Mouse (Mus musculus) kidney, embryonic 16.5 days (tissue): ENCODE results near the gene Ttc37. TPM values are rescaled to one million over a fixed set of nuclear protein-coding genes. Genes with fewer than 3 reads are reported as not detected.
A peak's percentile ranks its signal among the peaks of the same experiment; 100 is the strongest.

Source experiments
- ATAC-seq: fragments of 200-750 bp; cut with Nextera tagmentation; 2 replicates; pipeline ENCODE4 v1.8.0; 2017; ENCODE audit warnings: moderate TSS enrichment; ENCODE audit not compliant: low FRiP score, low TSS enrichment
- H3K27ac ChIP-seq: fragments of 300-500 bp; sonication (generic); 2 replicates; pipeline ENCODE4 v1.5.1; 2014; ENCODE audit warnings: low read length
- H3K27me3 ChIP-seq: fragments of 300-500 bp; sonication (generic); 2 replicates; pipeline ENCODE4 v1.6.1; 2014; ENCODE audit warnings: low read length, control low read depth, mixed read lengths; ENCODE audit not compliant: insufficient read depth
- H3K36me3 ChIP-seq: fragments of 300-500 bp; sonication (generic); 2 replicates; pipeline ENCODE4 v1.6.1; 2014; ENCODE audit warnings: low read length, control low read depth, mixed read lengths; ENCODE audit not compliant: insufficient read depth
- H3K4me1 ChIP-seq: fragments of 300-500 bp; sonication (generic); 2 replicates; pipeline ENCODE4 v1.6.1; 2014; ENCODE audit warnings: low read length, control low read depth, mixed read lengths; ENCODE audit not compliant: insufficient read depth
- H3K4me2 ChIP-seq: fragments of 300-500 bp; sonication (generic); replicated peaks from 2 replicates; pipeline ENCODE4 v1.6.1; 2014; ENCODE audit warnings: low read depth, low read length
- H3K4me3 ChIP-seq: fragments of 300-500 bp; sonication (generic); 2 replicates; pipeline ENCODE4 v1.5.1; 2014; ENCODE audit warnings: mild to moderate bottlenecking, low read length
- H3K9ac ChIP-seq: fragments of 300-500 bp; sonication (generic); replicated peaks from 2 replicates; pipeline ENCODE4 v1.6.1; 2014; ENCODE audit warnings: low read length
- H3K9me3 ChIP-seq: fragments of 300-500 bp; sonication (generic); 2 replicates; pipeline ENCODE4 v1.6.1; 2016; ENCODE audit warnings: low read length, control low read depth
- WGBS: fragments of 180-500 bp; shearing (Covaris S2); extraction: QIAGEN DNeasy Blood & Tissue Kit; methylation state at CpG from one replicate; pipeline ENCODE4 v1.1.7; 2014; 5-methylcytosine and 5-hydroxymethylcytosine counted together
- polyA plus RNA-seq: library from polyadenylated mRNA; unstranded; fragments of >200 nt; fragmentation: Nextera tagmentation; extraction: Ambion mirVana; gene quantifications from 2 replicates; pipeline ENCODE4 v1.2.1, GENCODE M21; 2015

The Ttc37 gene
- polyA plus RNA-seq, 1 experiment from 2014 or later: 13.9 TPM

DNA sequence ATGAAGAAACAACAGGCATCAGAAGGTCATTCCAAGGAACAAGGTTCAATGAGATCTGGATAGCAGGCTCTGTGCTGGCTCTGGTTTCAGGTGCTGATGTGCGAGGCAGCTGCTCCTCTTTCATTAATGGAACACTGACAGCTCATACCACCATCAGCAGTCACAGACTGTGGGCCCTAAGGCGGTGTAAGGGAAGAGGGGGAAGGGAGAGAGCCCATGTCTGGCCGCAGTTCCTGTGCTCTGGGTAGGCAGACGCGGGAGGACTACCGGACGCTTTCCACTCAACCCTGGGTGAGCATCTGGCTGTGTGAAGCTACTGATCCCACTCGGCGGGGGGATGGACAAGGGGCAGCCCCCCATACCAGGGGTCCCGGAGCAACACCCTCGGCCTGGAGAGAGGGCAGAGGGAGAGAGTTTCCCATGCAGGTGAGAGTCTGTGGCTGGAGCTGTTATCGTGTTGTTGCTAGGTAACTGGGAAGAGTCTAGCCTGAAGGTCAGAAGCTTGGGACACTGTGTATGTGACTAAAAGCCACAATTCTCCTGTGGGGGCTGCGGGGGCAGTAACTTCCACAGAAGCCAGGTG lies 34.1 kb upstream of the Ttc37 start:
- Histone ChIP-seq H3K4me1 (no peaks in the 10 kb centered on the region), H3K9ac (no peak overlapping the region), H3K36me3 (peaks cover 4% of the 10 kb centered on the region; the same call in 1 of the 2 replicates), H3K9me3 (no peaks in the 10 kb centered on the region), H3K27me3 (no peaks in the 10 kb centered on the region), H3K4me2 (no peak overlapping the region), H3K4me3 (no peak overlapping the region), H3K27ac (no peak overlapping the region)
- WGBS: 75% methylated on average over 13 of the region's 13 CpGs
- ATAC-seq: peak; percentile 76

GRCm38 (mm10) chr13:76074323-76074722 lies 24.2 kb upstream of the Ttc37 start:
- H3K27me3 ChIP-seq: no peaks in the 10 kb centered on the region
- no peak overlapping the region for H3K9ac ChIP-seq
- no peak overlapping the region for H3K27ac ChIP-seq
- no peaks in the 10 kb centered on the region for H3K9me3 ChIP-seq
- no peak overlapping the region for H3K4me3 ChIP-seq
- no peak overlapping the region for H3K4me2 ChIP-seq
- 0 out of 2 replicates have a peak, but pooled peaks cover 2% of the 10 kb centered on the region for H3K36me3 ChIP-seq
- ATAC-seq: no peak
- no peaks in the 10 kb centered on the region for H3K4me1 ChIP-seq
- 76% methylated on average over 1 of the region's 1 CpGs for WGBS

DNA sequence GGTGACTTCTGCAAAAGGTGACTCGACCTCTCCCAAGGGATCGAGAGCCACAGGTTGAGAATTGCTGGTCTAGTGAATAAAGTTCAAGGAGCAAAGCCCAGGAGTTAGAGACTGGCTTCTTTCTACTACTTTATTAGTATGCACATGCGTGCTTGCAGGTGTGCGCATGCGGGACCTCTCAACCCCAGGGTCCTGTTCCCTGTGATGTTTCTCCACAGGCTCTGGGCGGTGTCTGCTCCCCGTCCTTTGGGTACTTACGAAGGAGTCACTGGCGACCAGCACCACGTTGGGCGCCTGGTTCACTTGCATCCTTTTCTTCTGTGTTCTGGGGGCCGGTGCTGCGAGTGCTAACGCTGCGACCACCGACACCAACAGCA lies 430 bp upstream of the Ttc37 start:
- H3K4me3 ChIP-seq: peak overlapping the region; percentile 83
- H3K9ac ChIP-seq: peak overlapping the region; percentile 72
- H3K27me3 ChIP-seq: no peaks in the 10 kb centered on the region
- WGBS: 3% methylated on average over 16 of the region's 16 CpGs
- H3K9me3 ChIP-seq: no peaks in the 10 kb centered on the region
- ATAC-seq: peak; percentile 87
- H3K4me2 ChIP-seq: peak overlapping the region; percentile 63
- peaks cover 4% of the 10 kb centered on the region; the same call in 1 of the 2 replicates for H3K4me1 ChIP-seq
- peaks cover 6% of the 10 kb centered on the region; the same call in 1 of the 2 replicates for H3K36me3 ChIP-seq
- H3K27ac ChIP-seq: peak overlapping the region; percentile 89

- H3K27me3 ChIP-seq: no peaks in the 10 kb centered on the region
- no peak for ATAC-seq
- H3K9ac ChIP-seq: no peak overlapping the region
- no peak overlapping the region for H3K4me2 ChIP-seq
- H3K4me3 ChIP-seq: no peak overlapping the region
- H3K9me3 ChIP-seq: no peaks in the 10 kb centered on the region
- peaks cover 8% of the 10 kb centered on the region; the same call in 1 of the 2 replicates for H3K36me3 ChIP-seq
- H3K4me1 ChIP-seq: peaks cover 4% of the 10 kb centered on the region; the same call in 1 of the 2 replicates
- WGBS: 84% methylated on average over 2 of the region's 2 CpGs
- no peak overlapping the region for H3K27ac ChIP-seq
These were observed 3.5 kb downstream of the Ttc37 start for GRCm38 (mm10) chr13:76101989-76102388.

DNA sequence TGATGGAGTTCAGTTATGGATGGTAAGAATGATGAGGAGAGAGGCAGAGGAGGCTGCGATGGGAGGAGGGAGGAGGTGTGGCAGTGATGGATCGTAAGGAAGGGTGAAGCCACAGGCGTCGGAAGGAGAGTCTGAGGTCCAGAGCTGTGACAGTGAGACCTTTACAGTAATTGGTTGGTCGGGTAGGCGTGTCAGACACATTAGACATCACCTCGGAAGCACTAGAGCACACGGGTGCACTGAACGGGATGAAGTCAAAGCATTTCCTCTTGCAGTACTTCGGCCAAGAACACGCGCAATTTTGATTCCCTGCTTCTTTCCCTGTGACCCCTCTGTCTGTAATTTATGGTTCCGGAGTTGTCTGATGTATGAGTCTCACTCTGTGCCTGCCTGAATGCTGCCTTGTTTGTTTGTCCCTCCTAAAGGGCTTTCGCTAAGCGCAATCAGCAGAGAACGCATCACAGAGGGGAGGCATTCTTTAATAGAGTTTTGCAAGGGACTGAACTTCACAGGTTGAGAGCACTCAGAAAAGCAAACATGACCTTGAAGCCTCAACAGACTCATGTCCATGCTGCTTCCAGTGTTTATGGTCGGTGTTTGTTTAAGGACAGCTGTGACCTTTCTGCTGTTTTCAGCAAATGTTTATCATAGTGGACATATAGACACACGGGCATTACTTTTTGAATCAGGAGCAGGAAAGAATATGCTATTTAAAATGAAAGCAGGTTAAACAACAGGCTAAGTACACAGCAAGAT lies 10.7 kb downstream of the Ttc37 start:
- ATAC-seq: no peak
- H3K4me3 ChIP-seq: no peak overlapping the region
- H3K4me1 ChIP-seq: no peaks in the 10 kb centered on the region
- no peak overlapping the region for H3K9ac ChIP-seq
- no peaks in the 10 kb centered on the region for H3K9me3 ChIP-seq
- H3K27ac ChIP-seq: no peak overlapping the region
- H3K27me3 ChIP-seq: no peaks in the 10 kb centered on the region
- H3K4me2 ChIP-seq: no peak overlapping the region
- WGBS: 77% methylated on average over 18 of the region's 18 CpGs
- peaks cover 22% of the 10 kb centered on the region for H3K36me3 ChIP-seq

DNA sequence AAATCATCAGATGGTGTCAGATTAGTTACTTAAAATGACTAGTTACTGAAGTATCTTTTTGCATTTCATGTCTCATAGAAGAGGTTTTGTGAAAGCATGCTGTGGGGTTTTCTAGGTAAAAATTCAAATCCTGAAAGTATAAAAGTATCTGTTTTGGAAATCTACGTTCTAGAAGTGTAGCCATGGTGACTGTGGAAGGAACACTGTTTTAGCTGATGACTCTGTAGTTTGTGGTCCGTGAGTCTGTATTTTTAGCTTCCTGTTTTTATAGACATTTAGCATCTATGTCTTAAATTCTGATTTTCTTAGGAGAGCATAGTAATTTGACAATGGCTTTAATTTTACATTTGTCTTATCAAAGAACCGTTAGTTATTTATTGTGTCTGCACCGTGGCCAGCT lies 30.3 kb downstream of the Ttc37 start:
- Histone ChIP-seq H3K4me2 (no peak overlapping the region), H3K9me3 (no peaks in the 10 kb centered on the region), H3K27ac (no peak overlapping the region), H3K36me3 (peaks cover 24% of the 10 kb centered on the region), H3K27me3 (no peaks in the 10 kb centered on the region), H3K4me3 (no peak overlapping the region), H3K9ac (no peak overlapping the region), H3K4me1 (no peaks in the 10 kb centered on the region)
- WGBS: 91% methylated on average over 4 of the region's 4 CpGs
- no peak for ATAC-seq

DNA sequence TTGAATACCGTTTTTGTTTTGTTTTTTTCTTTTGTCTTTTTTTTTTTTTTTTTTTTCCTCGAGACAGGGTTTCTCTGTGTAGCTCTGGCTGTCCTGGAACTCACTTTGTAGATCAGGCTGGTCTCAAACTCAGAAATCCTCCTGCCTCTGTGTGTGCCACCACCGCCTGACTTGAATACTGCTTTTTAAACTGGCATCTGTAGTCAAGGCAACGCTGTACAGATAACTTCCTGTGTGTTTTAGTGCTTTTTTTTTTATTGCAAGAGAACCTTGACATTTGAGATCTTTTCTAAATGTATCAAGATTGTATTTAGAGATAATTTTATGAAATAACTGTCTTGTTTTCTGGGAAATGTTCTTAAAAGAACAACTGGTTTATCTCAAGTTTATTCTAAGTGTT lies 33.9 kb downstream of the Ttc37 start:
- H3K9me3 ChIP-seq: no peaks in the 10 kb centered on the region
- no peak overlapping the region for H3K4me3 ChIP-seq
- ATAC-seq: no peak
- no peak overlapping the region for H3K9ac ChIP-seq
- H3K4me2 ChIP-seq: no peak overlapping the region
- H3K4me1 ChIP-seq: no peaks in the 10 kb centered on the region
- WGBS: 91% methylated on average over 4 of the region's 4 CpGs
- H3K27ac ChIP-seq: no peak overlapping the region
- H3K36me3 ChIP-seq: peaks cover 35% of the 10 kb centered on the region
- no peaks in the 10 kb centered on the region for H3K27me3 ChIP-seq

- H3K36me3 ChIP-seq: peaks cover 24% of the 10 kb centered on the region; the same call in 1 of the 2 replicates
- no peak overlapping the region for H3K4me2 ChIP-seq
- no peak overlapping the region for H3K27ac ChIP-seq
- H3K4me3 ChIP-seq: no peak overlapping the region
- ATAC-seq: no peak
- no peaks in the 10 kb centered on the region for H3K4me1 ChIP-seq
- H3K9me3 ChIP-seq: no peaks in the 10 kb centered on the region
- H3K9ac ChIP-seq: no peak overlapping the region
- H3K27me3 ChIP-seq: no peaks in the 10 kb centered on the region
- WGBS: 86% methylated on average over 3 of the region's 3 CpGs
These were observed 40.3 kb downstream of the Ttc37 start for GRCm38 (mm10) chr13:76138862-76139261.

DNA sequence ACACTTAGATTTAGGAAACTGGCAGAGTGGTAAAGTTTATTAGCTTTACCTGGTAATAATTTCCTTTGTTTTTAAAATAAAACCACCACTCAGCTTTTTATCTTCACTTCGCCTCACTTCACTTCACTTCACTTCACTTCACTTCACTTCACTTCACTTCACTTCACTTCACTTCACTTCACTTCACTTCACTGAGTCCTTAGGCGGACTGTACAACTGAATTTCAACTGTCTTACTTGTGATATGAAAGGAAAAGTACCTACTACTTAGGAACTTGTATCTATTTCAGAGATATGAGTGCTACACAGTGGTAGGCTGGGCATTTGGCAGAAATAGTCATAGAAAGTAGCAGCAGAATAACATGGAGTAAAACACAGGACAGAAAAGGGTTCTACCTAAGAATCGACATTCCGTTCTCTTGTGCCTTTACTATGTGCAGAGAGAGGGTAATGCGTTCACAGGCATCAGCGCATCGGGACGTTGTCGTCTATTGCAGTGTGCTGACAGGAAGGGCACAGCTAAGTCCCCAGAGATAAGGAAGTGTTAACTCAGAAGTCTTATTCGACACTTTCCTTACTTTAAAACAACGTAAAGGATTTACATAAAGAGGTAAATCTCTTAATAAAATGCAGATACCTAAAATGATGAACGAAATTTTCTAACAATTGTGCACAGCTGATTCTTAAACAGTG lies 42.7 kb downstream of the Ttc37 start:
- H3K4me2 ChIP-seq: no peak overlapping the region
- no peaks in the 10 kb centered on the region for H3K27me3 ChIP-seq
- H3K9ac ChIP-seq: no peak overlapping the region
- no peaks in the 10 kb centered on the region for H3K9me3 ChIP-seq
- no peak for ATAC-seq
- H3K27ac ChIP-seq: no peak overlapping the region
- H3K36me3 ChIP-seq: peaks cover 15% of the 10 kb centered on the region
- H3K4me3 ChIP-seq: no peak overlapping the region
- H3K4me1 ChIP-seq: no peaks in the 10 kb centered on the region
- WGBS: 70% methylated on average over 12 of the region's 12 CpGs

- Histone ChIP-seq H3K27ac (no peak overlapping the region), H3K4me2 (no peak overlapping the region), H3K9ac (no peak overlapping the region), H3K36me3 (peaks cover 39% of the 10 kb centered on the region), H3K4me1 (no peaks in the 10 kb centered on the region), H3K4me3 (no peak overlapping the region), H3K9me3 (no peaks in the 10 kb centered on the region), H3K27me3 (no peaks in the 10 kb centered on the region)
- ATAC-seq: no peak
- WGBS: 87% methylated on average over 5 of the region's 5 CpGs
These were observed 51.9 kb downstream of the Ttc37 start for GRCm38 (mm10) chr13:76150483-76150882.
